In the genomic region with DNA sequence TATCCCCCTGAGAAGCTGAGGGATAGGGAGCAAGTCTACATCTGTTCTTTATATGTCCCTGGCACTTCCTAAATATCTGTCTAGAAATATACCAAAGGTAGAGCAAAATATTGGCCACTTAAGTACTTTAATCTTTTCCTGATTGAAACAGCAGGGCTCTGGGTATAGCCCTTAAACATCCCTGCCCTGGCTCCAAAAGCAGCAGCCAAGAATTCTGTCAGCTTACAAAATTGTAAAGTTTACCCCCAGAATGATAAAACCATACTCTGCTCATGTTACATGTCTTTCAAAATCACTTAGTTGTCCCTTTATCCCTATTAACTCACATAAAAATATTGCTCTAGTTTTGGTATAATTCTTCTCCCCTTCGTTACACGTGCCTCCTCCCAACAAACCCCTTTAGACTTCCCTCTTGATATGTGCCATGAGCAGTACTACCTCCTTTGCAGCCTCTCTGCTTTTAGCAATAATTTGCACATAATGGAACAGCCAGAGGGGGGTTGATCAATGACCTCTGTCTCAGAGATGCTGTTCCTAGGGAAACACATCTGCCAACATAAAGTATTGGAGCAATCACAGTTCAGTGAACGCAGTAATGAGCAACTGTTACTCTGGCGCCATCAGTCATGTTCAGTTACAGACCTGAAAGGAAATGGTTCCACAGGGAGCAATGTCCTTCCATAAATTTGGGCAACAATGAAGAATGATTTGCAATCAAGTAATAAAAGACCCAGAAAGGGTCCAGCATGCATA, we compare ENCODE assay signal across 12 mouse cellular contexts.
DNase-seq lines count a peak whose midpoint lies in the region; ATAC-seq lines count a peak whose summit lies in the region.
"Had no signal": no experiment of that assay in that cellular context is flagged by ENCODE, and none has a peak within 500 bp of the region (broad histone marks: within the 10 kb centered on the region; RNA-seq: fewer than 3 reads in every experiment).

No protein-coding gene starts in this region.

- no peak for DNase-seq in kidney, adult 11 months
- peak; percentile 5 for DNase-seq in embryo, embryonic 9.5 days (ENCODE audit: extremely low spot score)
- no peak for DNase-seq in layer of hippocampus, adult 8-10 months (ENCODE audit: low spot score in 2 of 2)
- DNase-seq in natural killer cell, adult 2 months (ENCODE audit: low spot score in 2 of 2): no peak
- DNase-seq in testis, postnatal 14 days (ENCODE audit: low spot score): no peak
- DNase-seq: heart, adult 2 months; heart, postnatal 14 days; kidney, postnatal 14 days had no signal

- H3K9ac ChIP-seq in kidney, embryonic 15.5 days: no peak overlapping the region
- H3K9ac ChIP-seq in limb, embryonic 12.5 days (replicated peaks): no peak overlapping the region
- H3K9ac ChIP-seq in neural tube, embryonic 12.5 days: no peak overlapping the region

- peaks cover 6% of the 10 kb centered on the region; the same call in 1 of the 2 replicates for H3K4me1 ChIP-seq in kidney, embryonic 15.5 days
- H3K4me1 ChIP-seq in limb, embryonic 12.5 days (replicated peaks): peaks cover 8% of the 10 kb centered on the region; the same call in 1 of the 2 replicates
- H3K4me1 ChIP-seq in neural tube, embryonic 12.5 days: peaks cover 12% of the 10 kb centered on the region

- no peaks in the 10 kb centered on the region for H3K27me3 ChIP-seq in kidney, embryonic 15.5 days
- no peaks in the 10 kb centered on the region for H3K27me3 ChIP-seq in limb, embryonic 12.5 days
- no peaks in the 10 kb centered on the region for H3K27me3 ChIP-seq in neural tube, embryonic 12.5 days (replicated peaks)

- H3K9me3 ChIP-seq in kidney, embryonic 15.5 days (replicated peaks): 0 out of 2 replicates have a peak, but pooled peaks cover 3% of the 10 kb centered on the region
- no peaks in the 10 kb centered on the region for H3K9me3 ChIP-seq in limb, embryonic 12.5 days
- no peaks in the 10 kb centered on the region for H3K9me3 ChIP-seq in neural tube, embryonic 12.5 days

- peak; percentile 93 for ATAC-seq in kidney, embryonic 15.5 days (replicated peaks; ENCODE audit: low FRiP score)
- peak; percentile 63; the same call in 1 of the 2 replicates for ATAC-seq in limb, embryonic 12.5 days (ENCODE audit: insufficient number of reproducible peaks, insufficient read depth, low FRiP score, low TSS enrichment, low read depth)
- ATAC-seq in neural tube, embryonic 12.5 days (ENCODE audit: low FRiP score, low read depth): peak; percentile 96

- 19% methylated on average over 4 of the region's 4 CpGs for WGBS in kidney, embryonic 15.5 days
- WGBS in limb, embryonic 12.5 days: 39% methylated on average over 4 of the region's 4 CpGs
- 16% methylated on average over 4 of the region's 4 CpGs for WGBS in neural tube, embryonic 12.5 days

- H3K36me3 ChIP-seq in kidney, embryonic 15.5 days: no peaks in the 10 kb centered on the region
- no peaks in the 10 kb centered on the region for H3K36me3 ChIP-seq in limb, embryonic 12.5 days
- H3K36me3 ChIP-seq in neural tube, embryonic 12.5 days: no peaks in the 10 kb centered on the region

- no peak overlapping the region for H3K4me3 ChIP-seq in kidney, embryonic 15.5 days (replicated peaks)
- H3K4me3 ChIP-seq in limb, embryonic 12.5 days (replicated peaks): no peak overlapping the region
- H3K4me3 ChIP-seq in neural tube, embryonic 12.5 days: no peak overlapping the region
- H3K4me3 ChIP-seq: heart, adult 2 months; left cerebral cortex, adult 2 months had no signal

- no peak overlapping the region for H3K4me2 ChIP-seq in kidney, embryonic 15.5 days
- H3K4me2 ChIP-seq in limb, embryonic 12.5 days: no peak overlapping the region
- no peak overlapping the region for H3K4me2 ChIP-seq in neural tube, embryonic 12.5 days (replicated peaks)

- H3K27ac ChIP-seq in kidney, embryonic 15.5 days: no peak overlapping the region
- H3K27ac ChIP-seq in limb, embryonic 12.5 days: no peak overlapping the region
- no peak overlapping the region for H3K27ac ChIP-seq in neural tube, embryonic 12.5 days
- H3K27ac ChIP-seq: heart, adult 2 months; left cerebral cortex, adult 2 months had no signal
